Mouse (Mus musculus): Measurements from ENCODE around the gene Tpp1.

DNA sequence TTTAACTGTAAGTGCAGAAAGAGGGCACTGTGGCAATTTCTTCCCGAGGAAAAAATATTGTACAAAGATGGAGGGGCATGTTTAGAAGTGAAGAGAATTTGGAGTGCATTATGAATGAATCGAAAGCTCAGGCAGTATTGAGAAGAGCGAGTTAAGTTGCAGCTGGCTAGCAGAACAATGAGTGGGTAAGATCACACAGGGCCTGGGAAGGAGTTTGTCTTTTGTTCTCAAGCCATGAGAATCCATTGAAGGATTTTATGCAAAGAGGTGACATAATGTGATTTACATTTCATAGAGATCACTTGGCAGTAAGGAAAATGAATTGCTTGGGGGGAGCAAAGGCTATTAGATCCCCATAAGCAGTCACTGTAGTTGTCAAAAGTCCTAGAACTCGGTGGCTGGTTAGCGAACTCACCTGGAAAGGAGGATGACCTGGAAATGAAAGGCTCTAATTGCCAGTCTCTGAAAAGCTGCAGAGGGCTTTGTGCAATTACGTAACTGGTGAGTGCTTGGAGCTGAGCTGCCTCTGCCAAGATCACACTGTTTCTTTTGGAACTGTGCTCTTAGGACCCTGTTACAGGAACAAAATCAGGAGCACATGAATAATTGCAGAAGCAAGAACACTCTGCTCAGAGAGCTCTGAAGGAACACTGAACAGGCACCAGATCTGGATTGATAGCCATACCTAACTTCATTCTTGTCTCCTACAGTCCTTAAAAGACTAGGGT, 23.2 kb downstream of the Tpp1 start:
- TF ChIP-seq CTCF (IDR thresholded peaks at IDR 0.05; ENCODE audit: low read depth) (no peak), EP300 (IDR thresholded peaks at IDR 0.05; ENCODE audit: low read depth) (no peak)
